Mouse (Mus musculus) effector memory CD4-positive, alpha-beta T cell, adult 7 months (primary cell): ENCODE data around the gene Pcif1. TPM values are rescaled to one million over a fixed set of nuclear protein-coding genes. Genes with fewer than 3 reads are reported as not detected.

Experiments used
- polyA plus RNA-seq: library from polyadenylated mRNA; unstranded; fragments of 100-300 nt; shearing (Covaris generic); gene quantifications from one replicate; pipeline ENCODE4 v1.2.1, GENCODE M21; 2017

The Pcif1 gene
- polyA plus RNA-seq, result 150 TPM

GRCm38 (mm10) chr2:164879228-164879567 lies at the start of gene Pcif1:
Gene Pcif1, plus strand, starts transcription at chr2:164879304.

GRCm38 (mm10) chr2:164832748-164833301 lies 46.3 kb upstream of the Pcif1 start, which contains the start of gene Ctsa:
Gene Ctsa, plus strand, starts transcription at chr2:164832873.

GRCm38 (mm10) chr2:164833314-164833959 lies 45.7 kb upstream of the Pcif1 start, which contains the start of gene Neurl2:
Gene Neurl2, minus strand, starts transcription at chr2:164833456.

GRCm38 (mm10) chr2:164857101-164857821 lies 21.8 kb upstream of the Pcif1 start, which contains the start of gene Pltp:
Gene Pltp, minus strand, starts transcription at chr2:164857711.

GRCm38 (mm10) chr2:164911086-164912048 lies 32.3 kb downstream of the Pcif1 start, which contains the start of gene Zfp335:
Gene Zfp335, minus strand, starts transcription at chr2:164911757.

GRCm38 (mm10) chr2:164940140-164940830 lies 61.2 kb downstream of the Pcif1 start, which contains the start of gene Mmp9:
Gene Mmp9, plus strand, starts transcription at chr2:164940780.

Other genes starting within 250 kb of the Pcif1 start
- gene Wfdc16, start 240.5 kb upstream of the Pcif1 start, polyA plus RNA-seq, result not detected
- not detected for gene Wfdc10, start 223.3 kb upstream of the Pcif1 start, polyA plus RNA-seq
- not detected for gene Wfdc9, start 222.7 kb upstream of the Pcif1 start, polyA plus RNA-seq
- gene Wfdc11, start 205.2 kb upstream of the Pcif1 start, polyA plus RNA-seq, result not detected
- 1.3 TPM for gene Wfdc13, start 194.2 kb upstream of the Pcif1 start, polyA plus RNA-seq
- gene Spint4, start 180.8 kb upstream of the Pcif1 start, polyA plus RNA-seq, result not detected
- not detected for gene Spint5, start 164.0 kb upstream of the Pcif1 start, polyA plus RNA-seq
- gene Wfdc3, start 133.4 kb upstream of the Pcif1 start, polyA plus RNA-seq, result 0.34 TPM
- gene Dnttip1, start 133.3 kb upstream of the Pcif1 start, polyA plus RNA-seq, result 49.6 TPM
- 0.96 TPM for gene Ube2c, start 109.4 kb upstream of the Pcif1 start, polyA plus RNA-seq
- gene Tnnc2, start 99.3 kb upstream of the Pcif1 start, polyA plus RNA-seq, result not detected
- gene Snx21, start 93.5 kb upstream of the Pcif1 start, polyA plus RNA-seq, result 5.0 TPM
- gene Acot8, start 74.4 kb upstream of the Pcif1 start, polyA plus RNA-seq, result 26.4 TPM
- gene Zswim3, start 74.2 kb upstream of the Pcif1 start, polyA plus RNA-seq, result 3.5 TPM
- 15.3 TPM for gene Zswim1, start 56.6 kb upstream of the Pcif1 start, polyA plus RNA-seq
- gene Spata25, start 50.8 kb upstream of the Pcif1 start, polyA plus RNA-seq, result not detected
- gene Ctsa, start 46.4 kb upstream of the Pcif1 start, polyA plus RNA-seq, result 161 TPM
- 1.0 TPM for gene Neurl2, start 45.8 kb upstream of the Pcif1 start, polyA plus RNA-seq
- gene Pltp, start 21.6 kb upstream of the Pcif1 start, polyA plus RNA-seq, result 5.1 TPM
- gene Zfp335, start 32.5 kb downstream of the Pcif1 start, polyA plus RNA-seq, result 40.3 TPM
- 3.8 TPM for gene Mmp9, start 61.5 kb downstream of the Pcif1 start, polyA plus RNA-seq
- 0.44 TPM for gene Slc12a5, start 81.5 kb downstream of the Pcif1 start, polyA plus RNA-seq
- gene Ncoa5, start 155.6 kb downstream of the Pcif1 start, polyA plus RNA-seq, result 33.1 TPM
- 0.52 TPM for gene Cd40, start 176.3 kb downstream of the Pcif1 start, polyA plus RNA-seq
- not detected for gene 1700025C18Rik, start 211.4 kb downstream of the Pcif1 start, polyA plus RNA-seq